Mouse (Mus musculus): ENCODE measurements around the gene Cpxm1. TPM values are rescaled to one million over a fixed set of nuclear protein-coding genes. Genes with fewer than 3 reads are reported as not detected.

Cpxm1 gene
- polyA plus RNA-seq, 1 experiment from 2014 or later = 110 TPM

DNA sequence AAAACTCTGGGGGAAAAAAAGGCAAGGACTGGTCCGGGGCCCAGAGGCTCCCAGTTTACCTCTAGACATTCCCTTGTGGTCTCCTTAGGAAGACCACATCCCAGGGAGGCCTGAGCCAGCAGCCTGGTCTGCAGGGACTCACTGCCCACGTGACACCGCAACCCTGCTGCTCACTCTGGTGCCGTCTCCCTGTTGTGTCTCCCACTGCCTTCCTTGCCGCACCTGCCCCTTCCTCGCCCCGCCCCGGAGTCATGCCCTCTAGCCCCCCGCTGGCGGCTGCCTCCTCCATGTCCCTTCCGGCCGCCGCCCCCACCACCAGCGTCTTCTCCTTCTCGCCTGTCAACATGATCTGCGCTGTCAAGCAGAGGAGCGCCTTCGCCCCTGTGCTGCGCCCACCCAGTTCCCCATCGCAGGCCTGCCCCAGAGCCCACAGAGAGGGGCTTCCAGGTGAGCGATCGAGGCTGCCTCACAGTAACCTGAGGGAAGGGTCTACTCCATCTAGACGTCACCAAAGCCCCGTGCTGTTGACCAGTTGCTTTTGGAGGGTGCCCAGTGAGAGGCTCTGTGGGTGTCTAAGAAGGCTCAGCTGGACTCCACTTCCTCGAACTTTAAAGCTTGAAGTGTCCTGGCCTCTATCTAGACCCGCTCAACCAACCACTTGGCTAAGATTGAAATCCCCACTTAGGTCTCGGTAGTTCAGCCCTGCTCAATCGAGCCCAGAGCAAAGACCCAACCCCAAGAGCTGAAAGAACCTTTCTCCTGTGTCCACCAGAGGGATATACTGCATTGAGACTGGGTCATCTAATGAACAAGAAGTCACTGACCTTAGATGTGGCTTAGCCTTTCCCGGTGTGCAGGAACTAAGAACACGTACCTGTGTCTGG, 31.9 kb downstream of the Cpxm1 start:
- Histone ChIP-seq H3K36me3 (no peaks in the 10 kb centered on the region), H3K27me3 (peaks cover 62% of the 10 kb centered on the region), H3K4me3 (peak overlapping the region; percentile 35), H3K9me3 (no peaks in the 10 kb centered on the region), H3K4me2 (peak overlapping the region; percentile 54), H3K27ac (no peak overlapping the region), H3K9ac (peak overlapping the region; percentile 58), H3K4me1 (peaks cover 17% of the 10 kb centered on the region)
- ATAC-seq (ENCODE audit: insufficient number of reproducible peaks, insufficient read depth, low FRiP score, low TSS enrichment, low read depth) = no peak
- 5% methylated on average over 30 of the region's 30 CpGs for WGBS

DNA sequence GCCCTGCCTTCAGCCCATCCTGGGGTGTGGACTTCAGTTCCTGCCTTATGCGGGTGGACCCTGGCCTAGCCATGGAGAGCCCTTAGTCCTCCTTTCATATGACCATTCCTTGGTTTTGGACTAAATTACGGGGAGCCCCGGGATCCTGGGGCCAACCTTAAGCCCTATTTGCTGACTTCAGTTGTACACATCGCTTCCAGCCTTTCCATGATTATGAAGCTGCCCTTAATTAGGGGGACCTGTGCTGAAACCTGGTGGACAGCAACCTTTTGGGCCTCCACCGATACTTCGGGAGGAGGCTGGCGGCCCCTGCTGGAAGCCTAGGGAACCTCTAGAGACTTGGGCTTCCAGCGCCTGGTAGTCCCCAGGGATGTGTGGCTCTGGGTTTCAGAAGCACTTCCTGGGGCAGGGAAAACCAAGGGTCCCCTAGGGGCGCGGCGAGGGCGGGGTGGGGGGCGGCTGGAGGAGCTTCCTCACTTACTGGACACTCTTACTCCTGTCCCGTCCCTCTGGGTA, 34.8 kb downstream of the Cpxm1 start:
- Histone ChIP-seq H3K36me3 (no peaks in the 10 kb centered on the region), H3K9me3 (no peaks in the 10 kb centered on the region), H3K4me1 (peaks cover 17% of the 10 kb centered on the region), H3K27me3 (peaks cover 91% of the 10 kb centered on the region), H3K4me2 (no peak overlapping the region), H3K9ac (no peak overlapping the region), H3K4me3 (no peak overlapping the region), H3K27ac (no peak overlapping the region)
- no peak for ATAC-seq (ENCODE audit: insufficient number of reproducible peaks, insufficient read depth, low FRiP score, low TSS enrichment, low read depth)
- 4% methylated on average over 14 of the region's 14 CpGs for WGBS

DNA sequence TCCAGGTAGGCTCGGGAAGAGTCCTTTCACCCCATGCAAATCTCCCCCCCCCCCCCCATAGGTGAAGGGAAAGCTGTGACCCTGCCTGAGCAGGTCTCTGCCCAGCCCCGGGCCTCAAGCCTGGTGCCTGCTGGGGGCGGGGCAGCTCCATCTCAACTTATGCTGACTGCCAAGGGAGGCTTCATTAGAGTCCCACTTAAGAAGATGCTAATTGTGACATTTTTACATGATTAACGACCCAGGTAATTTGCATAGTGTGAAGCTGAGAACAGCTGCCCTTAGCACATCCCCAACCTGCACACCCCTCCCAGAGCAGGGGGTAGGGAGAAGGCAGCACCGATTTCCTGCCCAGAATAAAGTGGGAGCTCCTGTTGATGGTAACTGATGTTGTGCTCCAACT, 38.5 kb downstream of the Cpxm1 start:
- Histone ChIP-seq H3K9ac (no peak overlapping the region), H3K4me2 (no peak overlapping the region), H3K4me3 (no peak overlapping the region), H3K27me3 (peaks cover 69% of the 10 kb centered on the region), H3K36me3 (no peaks in the 10 kb centered on the region), H3K27ac (no peak overlapping the region), H3K9me3 (no peaks in the 10 kb centered on the region), H3K4me1 (peaks cover 11% of the 10 kb centered on the region; the same call in 1 of the 2 replicates)
- WGBS = 20% methylated on average over 5 of the region's 5 CpGs
- ATAC-seq (ENCODE audit: insufficient number of reproducible peaks, insufficient read depth, low FRiP score, low TSS enrichment, low read depth) = no peak

DNA sequence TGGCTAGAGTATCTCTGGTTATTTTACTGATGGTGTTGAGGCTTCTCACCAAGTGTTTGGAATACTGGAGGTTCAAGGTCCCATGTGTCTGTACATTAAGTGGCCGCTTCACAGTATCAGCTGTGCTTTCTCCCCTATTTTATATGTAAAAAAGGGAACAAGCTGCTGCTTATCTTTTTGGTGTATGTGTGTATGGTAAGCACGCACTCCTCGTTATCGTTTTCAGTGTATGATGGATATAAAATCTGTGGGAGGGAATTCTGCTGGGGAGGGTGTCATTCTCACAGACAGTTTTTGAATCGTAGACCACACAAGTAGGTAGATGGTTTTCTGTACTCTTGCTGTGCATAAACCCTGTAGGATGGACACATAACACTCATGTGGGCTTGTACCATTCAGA, 39.8 kb downstream of the Cpxm1 start:
- H3K27ac ChIP-seq = no peak overlapping the region
- peaks cover 8% of the 10 kb centered on the region; the same call in 1 of the 2 replicates for H3K4me1 ChIP-seq
- no peaks in the 10 kb centered on the region for H3K36me3 ChIP-seq
- no peak overlapping the region for H3K4me2 ChIP-seq
- no peak for ATAC-seq (ENCODE audit: insufficient number of reproducible peaks, insufficient read depth, low FRiP score, low TSS enrichment, low read depth)
- H3K27me3 ChIP-seq = peaks cover 56% of the 10 kb centered on the region
- 94% methylated on average over 5 of the region's 5 CpGs for WGBS
- no peak overlapping the region for H3K4me3 ChIP-seq
- H3K9me3 ChIP-seq = no peaks in the 10 kb centered on the region
- no peak overlapping the region for H3K9ac ChIP-seq

DNA sequence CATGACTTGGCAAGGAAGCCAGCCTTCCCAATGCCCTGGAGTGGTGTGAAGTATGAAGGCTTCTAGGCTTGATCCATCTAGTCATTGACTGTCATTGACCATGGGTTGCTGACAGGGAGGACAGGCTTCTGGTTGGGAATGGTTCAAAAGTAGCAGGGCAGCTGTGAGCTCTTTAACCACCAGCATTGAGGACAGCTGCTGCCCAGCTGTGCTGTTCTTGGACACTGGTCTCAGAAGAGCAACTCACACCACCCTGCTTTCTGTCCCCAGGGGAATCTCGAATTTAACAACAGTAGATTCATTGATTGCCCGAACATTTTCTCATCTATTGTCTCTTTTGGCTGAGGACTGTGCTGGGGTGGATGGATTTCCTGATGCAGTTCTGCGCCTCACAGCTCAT, 43.5 kb downstream of the Cpxm1 start:
- no peak for ATAC-seq (ENCODE audit: insufficient number of reproducible peaks, insufficient read depth, low FRiP score, low TSS enrichment, low read depth)
- Histone ChIP-seq H3K27me3 (peaks cover 25% of the 10 kb centered on the region), H3K27ac (no peak overlapping the region), H3K4me1 (no peaks in the 10 kb centered on the region), H3K4me2 (no peak overlapping the region), H3K36me3 (no peaks in the 10 kb centered on the region; the same call in 1 of the 2 replicates), H3K9ac (no peak overlapping the region), H3K4me3 (no peak overlapping the region), H3K9me3 (no peaks in the 10 kb centered on the region)
- WGBS = 44% methylated on average over 3 of the region's 3 CpGs

DNA sequence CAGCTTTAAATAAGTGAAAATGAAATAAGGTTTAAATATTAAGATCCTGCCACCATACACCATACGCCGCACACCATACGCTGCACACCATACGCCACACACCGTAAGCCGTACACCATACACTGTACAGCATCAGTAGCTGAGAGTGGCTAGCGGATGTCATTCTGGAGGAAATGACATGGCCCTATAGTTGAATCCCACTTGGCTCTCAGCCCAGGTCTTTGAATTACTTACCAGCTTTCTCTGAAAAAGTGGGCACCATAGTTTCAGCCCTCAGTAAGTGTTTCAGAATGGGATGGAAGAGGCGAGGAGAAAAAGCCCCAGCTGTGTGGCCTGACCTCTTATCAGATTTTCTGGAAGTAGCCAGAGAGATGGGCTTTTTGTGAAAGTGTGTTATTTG, 44.0 kb downstream of the Cpxm1 start:
- H3K4me1 ChIP-seq = no peaks in the 10 kb centered on the region
- no peak overlapping the region for H3K27ac ChIP-seq
- H3K27me3 ChIP-seq = peaks cover 20% of the 10 kb centered on the region
- no peak overlapping the region for H3K4me2 ChIP-seq
- no peak overlapping the region for H3K9ac ChIP-seq
- WGBS = 89% methylated on average over 8 of the region's 8 CpGs
- no peaks in the 10 kb centered on the region for H3K9me3 ChIP-seq
- no peak for ATAC-seq (ENCODE audit: insufficient number of reproducible peaks, insufficient read depth, low FRiP score, low TSS enrichment, low read depth)
- no peaks in the 10 kb centered on the region; the same call in 1 of the 2 replicates for H3K36me3 ChIP-seq
- H3K4me3 ChIP-seq = no peak overlapping the region

DNA sequence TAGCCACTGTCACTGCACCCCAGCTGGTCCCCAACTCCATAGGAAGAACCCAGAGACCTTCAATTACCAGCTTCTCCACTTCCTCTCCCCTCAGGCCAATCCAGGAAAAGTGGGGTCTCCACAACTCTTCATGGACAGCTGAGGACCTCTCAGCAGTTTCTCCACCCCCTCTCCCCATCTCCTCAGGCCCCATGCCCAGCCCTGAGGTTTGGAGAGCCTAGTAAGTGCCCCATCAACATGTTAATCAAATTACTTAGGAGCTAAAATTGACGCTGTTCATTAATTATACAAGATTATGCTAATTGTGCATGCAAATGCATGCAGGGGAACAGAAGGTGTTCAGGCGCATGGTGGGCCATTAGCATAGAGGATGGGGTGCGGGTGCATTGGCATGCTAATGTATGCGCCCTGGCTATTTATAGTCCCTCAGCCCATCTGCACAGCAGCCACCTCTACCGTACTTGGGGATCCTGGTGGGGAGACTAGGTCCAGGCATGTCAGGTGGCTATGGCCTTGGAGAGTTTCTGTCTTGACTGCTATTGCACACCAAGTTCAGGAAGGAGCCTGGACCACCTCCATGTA, 45.5 kb downstream of the Cpxm1 start:
- H3K4me1 ChIP-seq = no peaks in the 10 kb centered on the region
- peaks cover 8% of the 10 kb centered on the region for H3K27me3 ChIP-seq
- no peaks in the 10 kb centered on the region for H3K9me3 ChIP-seq
- no peaks in the 10 kb centered on the region; the same call in 1 of the 2 replicates for H3K36me3 ChIP-seq
- H3K27ac ChIP-seq = no peak overlapping the region
- H3K9ac ChIP-seq = no peak overlapping the region
- H3K4me2 ChIP-seq = no peak overlapping the region
- 49% methylated on average over 5 of the region's 5 CpGs for WGBS
- no peak for ATAC-seq (ENCODE audit: insufficient number of reproducible peaks, insufficient read depth, low FRiP score, low TSS enrichment, low read depth)
- no peak overlapping the region for H3K4me3 ChIP-seq

DNA sequence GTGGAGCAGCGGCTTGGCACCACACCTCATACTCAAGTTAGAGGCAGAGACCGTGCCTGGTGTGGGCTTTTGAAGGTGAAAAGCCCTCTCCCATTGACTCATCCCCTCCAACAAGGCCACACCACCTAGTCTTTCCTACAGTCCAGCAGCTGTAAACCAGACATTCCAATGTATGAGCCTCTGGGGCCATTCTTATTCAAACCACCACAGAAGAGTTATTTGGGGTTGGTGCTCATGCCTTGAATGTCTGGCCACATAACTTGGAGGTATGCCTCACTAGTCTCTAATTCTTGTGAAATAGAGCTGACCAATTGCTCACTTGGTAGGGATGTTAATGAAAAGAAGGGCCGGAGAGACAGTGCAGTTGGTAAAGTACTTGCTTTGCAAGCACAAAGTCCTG, 47.0 kb downstream of the Cpxm1 start:
- no peaks in the 10 kb centered on the region for H3K9me3 ChIP-seq
- no peak overlapping the region for H3K4me2 ChIP-seq
- ATAC-seq (ENCODE audit: insufficient number of reproducible peaks, insufficient read depth, low FRiP score, low TSS enrichment, low read depth) = no peak
- no peak overlapping the region for H3K4me3 ChIP-seq
- H3K36me3 ChIP-seq = no peaks in the 10 kb centered on the region; the same call in 1 of the 2 replicates
- H3K9ac ChIP-seq = no peak overlapping the region
- no peak overlapping the region for H3K27ac ChIP-seq
- peaks cover 5% of the 10 kb centered on the region; the same call in 1 of the 2 replicates for H3K27me3 ChIP-seq
- 89% methylated on average over 3 of the region's 3 CpGs for WGBS
- H3K4me1 ChIP-seq = no peaks in the 10 kb centered on the region

DNA sequence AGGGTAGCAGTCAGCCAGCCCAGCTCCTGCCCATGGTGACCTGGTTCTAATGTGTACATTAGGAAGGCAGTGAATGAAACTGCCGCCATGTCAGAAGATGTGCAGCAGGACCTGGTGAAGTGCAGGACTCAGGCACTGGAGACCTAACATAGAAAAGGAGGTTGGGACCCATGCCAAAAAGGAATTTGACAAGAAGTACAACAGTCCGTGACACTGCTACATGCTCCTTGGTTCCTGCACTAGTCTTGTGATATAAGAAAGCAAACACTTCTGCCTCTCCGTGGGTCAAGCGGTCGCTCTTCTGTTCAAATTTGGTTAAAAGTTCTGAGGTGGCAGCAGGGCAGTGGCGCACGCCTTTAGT, 56.2 kb downstream of the Cpxm1 start:
- ATAC-seq (ENCODE audit: insufficient number of reproducible peaks, insufficient read depth, low FRiP score, low TSS enrichment, low read depth) = no peak
- no peaks in the 10 kb centered on the region for H3K4me1 ChIP-seq
- 0 out of 2 replicates have a peak, but pooled peaks cover 3% of the 10 kb centered on the region for H3K36me3 ChIP-seq
- H3K9ac ChIP-seq = no peak overlapping the region
- no peak overlapping the region for H3K4me3 ChIP-seq
- H3K4me2 ChIP-seq = no peak overlapping the region
- no peaks in the 10 kb centered on the region for H3K27me3 ChIP-seq
- WGBS = 85% methylated on average over 7 of the region's 7 CpGs
- no peaks in the 10 kb centered on the region for H3K9me3 ChIP-seq
- no peak overlapping the region for H3K27ac ChIP-seq

Other genes with a start within 250 kb of the Cpxm1 start
- gene Snrpb, start 218.2 kb downstream of the Cpxm1 start, polyA plus RNA-seq (2015; fragmentation: Nextera tagmentation; extraction: Ambion mirVana) = 538 and 617 TPM in 2 replicates
- not detected in 2 replicates for gene Tmc2, start 202.4 kb downstream of the Cpxm1 start, polyA plus RNA-seq (2015; fragmentation: Nextera tagmentation; extraction: Ambion mirVana)
- 300 and 333 TPM in 2 replicates for gene Nop56, start 123.1 kb downstream of the Cpxm1 start, polyA plus RNA-seq (2015; fragmentation: Nextera tagmentation; extraction: Ambion mirVana)
- 151 and 158 TPM in 2 replicates for gene Idh3b, start 113.0 kb downstream of the Cpxm1 start, polyA plus RNA-seq (2015; fragmentation: Nextera tagmentation; extraction: Ambion mirVana)
- 3.9 and 4.8 TPM in 2 replicates for gene Ebf4, start 102.4 kb downstream of the Cpxm1 start, polyA plus RNA-seq (2015; fragmentation: Nextera tagmentation; extraction: Ambion mirVana)
- 0.32 TPM in 1 of 2 replicates, not detected in the other for gene Gm28372, start 7.7 kb upstream of the Cpxm1 start, polyA plus RNA-seq (2015; fragmentation: Nextera tagmentation; extraction: Ambion mirVana)
- not detected in 2 replicates for gene 1700020A23Rik, start 7.7 kb upstream of the Cpxm1 start, polyA plus RNA-seq (2015; fragmentation: Nextera tagmentation; extraction: Ambion mirVana)
- 0.32 TPM in 1 of 2 replicates, not detected in the other for gene Tmem239, start 8.9 kb upstream of the Cpxm1 start, polyA plus RNA-seq (2015; fragmentation: Nextera tagmentation; extraction: Ambion mirVana)
- 105 and 108 TPM in 2 replicates for gene Vps16, start 26.8 kb upstream of the Cpxm1 start, polyA plus RNA-seq (2015; fragmentation: Nextera tagmentation; extraction: Ambion mirVana)
- gene Pced1a, start 27.1 kb upstream of the Cpxm1 start, polyA plus RNA-seq (2015; fragmentation: Nextera tagmentation; extraction: Ambion mirVana) = 15.5 and 16.3 TPM in 2 replicates
- 113 and 114 TPM in 2 replicates for gene Ptpra, start 52.7 kb upstream of the Cpxm1 start, polyA plus RNA-seq (2015; fragmentation: Nextera tagmentation; extraction: Ambion mirVana)
- 76.0 and 89.4 TPM in 2 replicates for gene Mrps26, start 166.2 kb upstream of the Cpxm1 start, polyA plus RNA-seq (2015; fragmentation: Nextera tagmentation; extraction: Ambion mirVana)
- not detected in 2 replicates for gene Oxt, start 178.6 kb upstream of the Cpxm1 start, polyA plus RNA-seq (2015; fragmentation: Nextera tagmentation; extraction: Ambion mirVana)
- gene Avp, start 185.0 kb upstream of the Cpxm1 start, polyA plus RNA-seq (2015; fragmentation: Nextera tagmentation; extraction: Ambion mirVana) = not detected in 2 replicates
- 14.7 and 16.2 TPM in 2 replicates for gene Fastkd5, start 232.5 kb upstream of the Cpxm1 start, polyA plus RNA-seq (2015; fragmentation: Nextera tagmentation; extraction: Ambion mirVana)
- 13.2 and 14.2 TPM in 2 replicates for gene Ubox5, start 232.5 kb upstream of the Cpxm1 start, polyA plus RNA-seq (2015; fragmentation: Nextera tagmentation; extraction: Ambion mirVana)
- 4.5 and 5.1 TPM in 2 replicates for gene Lzts3, start 245.2 kb upstream of the Cpxm1 start, polyA plus RNA-seq (2015; fragmentation: Nextera tagmentation; extraction: Ambion mirVana)

Data from embryonic facial prominence, embryonic 13.5 days (tissue).